Mouse (Mus musculus) brain, embryonic 14.5 days (tissue): ENCODE data around the gene Gak.

Experiments
- CTCF ChIP-seq: fragments of 200-500 bp; IDR thresholded peaks from 2 replicates; pipeline ENCODE4 v1.5.1; 2012; ENCODE audit warnings: inconsistent platforms, mild to moderate bottlenecking, moderate library complexity, borderline replicate concordance; ENCODE audit not compliant: insufficient read depth, insufficient read length; ENCODE audit errors: extremely low read depth
- POLR2A ChIP-seq: fragments of 200-500 bp; IDR thresholded peaks from 2 replicates; pipeline ENCODE4 v1.6.1; 2012; ENCODE audit warnings: mild to moderate bottlenecking, inconsistent platforms, borderline replicate concordance; ENCODE audit not compliant: poor library complexity, insufficient read depth, insufficient read length, severe bottlenecking; ENCODE audit errors: extremely low read depth

DNA sequence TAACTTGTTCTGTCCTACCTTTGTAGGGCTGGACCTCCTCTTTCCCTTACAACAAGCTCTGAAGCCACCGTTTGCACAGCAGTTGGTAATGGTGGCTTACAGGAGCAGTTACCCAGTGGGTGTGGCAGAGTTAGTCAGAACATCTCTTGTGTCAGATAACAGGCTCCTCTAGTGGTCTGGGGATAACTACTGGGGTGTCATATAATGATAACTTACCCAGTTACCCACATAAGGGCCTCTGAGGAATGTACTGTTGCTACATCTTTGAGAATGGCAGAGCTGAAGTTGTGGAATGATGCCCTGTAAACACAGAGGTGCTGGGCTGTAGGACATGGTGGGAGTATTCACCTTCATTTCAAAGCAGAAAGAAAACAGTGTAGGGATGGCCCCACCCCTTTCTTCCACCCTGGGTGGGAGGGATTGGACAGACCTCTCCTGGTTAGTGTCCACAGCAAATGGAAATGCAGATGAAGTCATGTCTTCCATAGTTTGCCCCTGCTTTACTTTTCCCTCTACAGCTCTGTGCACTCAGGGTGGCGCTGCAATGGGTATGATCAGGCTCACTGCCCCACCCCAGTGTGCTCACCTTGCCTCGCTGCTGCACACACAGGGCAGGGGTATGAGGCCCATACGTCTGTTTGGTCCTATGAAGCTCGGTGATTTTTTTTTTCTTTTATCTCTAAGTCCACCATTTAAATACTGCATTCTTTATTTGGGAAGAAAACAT lies 47.4 kb upstream of the Gak start:
- no peak for TF ChIP-seq CTCF
- TF ChIP-seq POLR2A: no peak
